Mouse (Mus musculus): ENCODE measurements around the gene Eef2.
A peak's percentile ranks its signal among the peaks of the same experiment; 100 is the strongest.

The Eef2 gene

DNA sequence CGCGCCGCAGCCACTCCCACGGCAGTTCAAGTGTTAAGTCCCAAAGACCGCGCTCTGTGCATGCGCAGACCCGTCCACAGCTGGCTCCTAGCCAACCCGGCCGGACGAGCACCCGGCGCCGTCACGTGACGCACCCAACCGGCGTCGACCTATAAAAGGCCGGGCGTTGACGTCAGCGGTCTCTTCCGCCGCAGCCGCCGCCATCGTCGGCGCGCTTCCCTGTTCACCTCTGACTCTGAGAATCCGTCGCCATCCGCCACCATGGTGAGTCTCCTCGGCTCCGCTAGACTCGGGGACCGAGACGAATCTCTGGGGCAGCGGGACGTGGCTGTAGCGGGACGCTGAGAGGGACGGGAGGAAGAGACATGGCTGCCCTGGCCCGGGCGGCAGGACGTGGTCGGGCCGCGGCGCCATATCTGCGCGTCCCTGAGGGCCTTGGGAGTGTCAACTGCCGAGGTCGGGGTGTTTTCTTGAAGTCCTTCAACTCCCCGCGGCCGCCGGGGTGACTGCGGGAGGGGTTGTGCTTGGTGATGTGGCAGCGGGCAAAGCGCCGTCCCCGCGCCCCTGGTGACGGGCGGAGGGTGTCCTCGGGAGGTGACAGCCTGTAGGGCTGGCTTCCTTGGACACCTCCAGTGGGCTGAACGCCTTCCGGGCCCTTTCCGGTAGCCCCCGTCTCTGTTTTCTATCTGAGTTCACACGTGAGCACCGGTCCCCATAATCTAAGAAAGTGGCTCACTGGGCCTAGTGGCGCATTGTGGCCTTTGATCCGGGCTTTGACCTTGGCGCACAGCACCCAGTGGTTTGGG, at the start of gene Eef2:
Eef2 (plus strand) TSS at position 166 of the 806 bp plus-strand sequence.
- peak; percentile 98 for DNase-seq (ENCODE audit: low read depth, low spot score)

DNA sequence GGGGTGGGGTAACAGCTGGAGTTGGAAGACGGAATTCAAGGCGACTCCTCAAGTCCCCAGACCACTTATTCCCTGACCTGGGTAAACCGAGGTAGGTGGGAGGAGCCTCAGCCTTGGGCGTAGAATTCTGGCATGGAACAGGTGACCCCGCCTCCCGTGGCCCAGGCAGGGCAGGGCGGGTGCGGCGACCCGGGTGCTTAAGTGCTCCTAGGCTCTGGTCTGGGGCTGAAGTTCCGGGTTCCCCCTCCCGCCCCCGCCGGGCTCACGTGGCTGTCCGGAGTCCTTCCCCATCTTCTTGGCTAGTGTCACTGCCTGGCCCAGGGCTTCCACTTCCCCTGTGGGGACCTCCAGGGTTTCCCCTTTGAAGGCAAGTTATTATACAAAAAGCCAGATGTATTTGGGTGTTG, 42.2 kb upstream of the Eef2 start:
- no peak for DNase-seq (ENCODE audit: low read depth, low spot score)

DNA sequence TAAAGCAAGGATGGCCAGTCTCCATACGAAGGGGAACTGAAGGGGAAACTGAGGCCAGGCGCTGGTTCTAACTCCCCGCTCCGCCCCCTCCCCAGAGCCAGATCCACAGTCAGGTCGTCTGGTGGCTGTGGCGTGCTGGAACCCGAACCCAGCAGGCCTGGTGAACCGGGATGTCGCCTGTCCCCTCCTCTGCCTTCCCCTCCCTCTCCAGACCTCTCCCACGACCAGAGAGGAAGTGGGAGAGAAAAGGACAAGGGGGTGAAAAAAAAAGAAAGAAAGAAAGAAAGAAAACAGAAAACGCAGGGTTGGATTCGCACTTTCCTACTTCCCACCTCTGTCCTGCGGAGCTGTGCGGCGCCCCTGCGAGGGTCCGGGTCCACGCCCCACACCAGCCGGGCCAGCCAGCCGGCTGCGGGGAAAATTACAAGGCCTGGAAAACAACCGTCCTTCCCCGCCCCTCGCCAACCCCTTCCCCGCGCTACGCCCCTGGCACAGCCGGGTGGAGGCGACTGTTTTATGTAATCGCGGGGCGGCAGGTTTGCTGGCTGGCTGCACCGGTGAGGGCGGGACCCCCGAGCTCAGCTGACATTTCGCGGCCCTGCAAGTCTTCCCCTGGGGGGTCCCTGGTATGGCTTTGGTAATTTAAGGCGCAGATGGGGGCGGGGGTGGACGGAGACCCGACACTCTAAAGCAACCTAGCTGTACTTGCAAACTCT, 41.3 kb upstream of the Eef2 start, which contains the start of gene Zbtb7a:
Zbtb7a (plus strand) TSS at position 255 of the 716 bp plus-strand sequence.
- DNase-seq (ENCODE audit: low read depth, low spot score) = no peak

DNA sequence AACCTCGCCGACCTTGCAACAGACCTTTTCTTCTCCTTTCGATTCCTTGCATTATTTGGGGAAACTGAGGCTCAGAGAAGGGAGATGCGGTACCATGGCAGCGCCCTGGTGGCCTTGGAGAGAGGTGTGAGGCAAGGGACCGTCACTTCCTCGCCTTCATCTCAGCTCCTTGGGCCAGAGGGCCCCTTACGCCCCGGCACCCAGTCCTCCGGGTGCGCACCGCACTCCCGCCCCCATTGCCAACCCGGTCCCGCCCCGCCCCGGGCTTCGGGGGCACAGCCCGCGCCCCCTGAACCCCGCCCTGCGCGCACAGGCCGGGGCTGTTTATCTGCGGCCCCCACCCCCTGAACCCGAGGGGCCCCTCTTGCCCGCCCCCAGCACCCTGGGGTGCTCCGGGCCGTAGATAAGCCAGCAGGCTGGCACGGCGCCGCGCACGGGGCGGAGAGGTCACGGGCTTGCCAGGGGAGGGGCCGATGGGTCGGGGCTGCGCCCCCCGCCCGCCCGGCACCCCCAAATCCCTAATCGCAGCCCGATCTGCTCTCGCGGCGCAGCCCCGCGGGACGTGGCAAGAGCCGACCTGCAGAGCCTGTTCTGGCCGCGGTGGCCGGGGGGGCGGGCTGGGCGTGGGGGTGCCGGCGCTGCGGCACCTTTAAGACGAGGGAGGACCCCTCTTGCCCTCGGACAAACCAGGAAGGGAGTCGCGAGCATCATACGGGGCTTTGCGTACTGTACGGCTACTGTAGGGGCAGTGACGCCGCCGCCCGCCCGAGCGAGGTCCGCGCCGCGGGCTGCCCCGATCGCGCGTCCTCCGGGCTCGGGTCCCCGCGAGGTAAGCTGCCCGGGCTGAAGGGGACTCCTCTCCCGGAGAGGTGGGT, 40.4 kb upstream of the Eef2 start:
- peak; percentile 60 for DNase-seq (ENCODE audit: low read depth, low spot score)

DNA sequence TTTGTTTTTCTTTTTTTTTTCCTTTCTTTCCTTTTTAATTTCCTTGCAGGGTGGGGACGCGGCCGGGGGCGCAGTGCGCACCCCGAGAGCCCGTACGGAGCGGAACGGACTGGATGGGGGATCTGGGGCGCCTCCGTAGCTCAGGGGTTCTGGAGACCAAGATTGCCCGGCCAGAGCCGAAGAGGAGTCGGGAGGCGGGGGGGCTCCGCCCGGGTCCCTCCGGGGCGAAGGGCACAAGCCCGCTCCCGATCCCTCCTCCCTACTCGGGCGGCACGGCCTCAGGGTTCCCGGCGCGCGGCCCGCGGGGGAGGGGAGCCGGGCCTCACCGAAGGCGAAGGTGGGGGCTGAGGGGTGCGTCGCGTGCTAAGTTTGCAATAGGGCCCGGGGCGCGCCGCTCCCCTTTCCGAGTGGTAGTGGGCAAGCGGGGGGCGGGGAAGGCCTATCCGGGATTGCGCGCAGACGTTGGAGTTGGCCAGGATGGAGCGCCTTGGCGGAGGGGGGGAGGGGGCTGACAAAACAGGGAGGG, 39.7 kb upstream of the Eef2 start:
- no peak for DNase-seq (ENCODE audit: low read depth, low spot score)

DNA sequence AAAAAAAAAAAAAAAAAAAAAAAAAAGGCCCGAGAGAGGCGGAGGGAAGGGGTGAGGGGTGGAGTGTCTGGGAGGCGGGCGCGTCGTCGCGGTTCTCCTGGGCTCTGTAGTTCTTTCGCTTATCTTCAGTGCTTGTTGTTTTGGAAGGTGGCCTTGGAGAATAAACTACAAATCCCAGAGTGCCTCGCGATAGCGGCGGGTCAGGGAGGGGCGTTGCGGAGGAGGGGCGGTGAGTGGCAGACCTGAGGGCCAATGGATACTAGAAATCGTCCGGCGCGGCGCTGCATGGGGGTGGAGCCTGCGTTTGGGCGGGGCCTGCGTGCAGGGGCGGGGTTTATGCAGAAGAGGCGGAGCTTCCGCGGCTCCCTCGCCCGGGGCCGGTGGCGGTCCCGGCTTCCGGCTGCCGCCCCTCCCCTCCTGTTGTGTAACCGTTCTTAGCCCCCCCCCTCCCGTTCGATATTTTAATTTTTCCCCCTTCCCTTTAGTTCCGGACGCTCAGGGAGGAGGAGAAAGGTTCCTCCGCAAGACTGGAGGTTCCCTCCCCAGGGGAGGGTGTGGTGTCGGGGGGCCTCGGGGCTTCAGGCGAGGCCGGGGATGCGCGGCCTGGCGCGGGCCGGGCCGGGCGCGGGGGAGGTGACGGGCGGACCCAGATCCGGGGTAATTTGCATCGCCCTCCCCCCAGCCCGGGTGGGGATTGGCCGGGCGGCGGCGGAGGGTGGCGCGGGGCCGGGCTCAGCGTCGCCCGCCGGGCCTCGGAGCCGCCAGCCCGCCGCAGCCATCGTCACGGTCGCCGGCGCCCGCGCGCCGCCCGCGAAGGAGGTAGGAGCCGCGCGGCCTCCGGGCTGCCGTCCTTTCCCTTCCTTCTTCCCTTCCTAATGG, 38.9 kb upstream of the Eef2 start:
- peak; percentile 99 for DNase-seq (ENCODE audit: low read depth, low spot score)

DNA sequence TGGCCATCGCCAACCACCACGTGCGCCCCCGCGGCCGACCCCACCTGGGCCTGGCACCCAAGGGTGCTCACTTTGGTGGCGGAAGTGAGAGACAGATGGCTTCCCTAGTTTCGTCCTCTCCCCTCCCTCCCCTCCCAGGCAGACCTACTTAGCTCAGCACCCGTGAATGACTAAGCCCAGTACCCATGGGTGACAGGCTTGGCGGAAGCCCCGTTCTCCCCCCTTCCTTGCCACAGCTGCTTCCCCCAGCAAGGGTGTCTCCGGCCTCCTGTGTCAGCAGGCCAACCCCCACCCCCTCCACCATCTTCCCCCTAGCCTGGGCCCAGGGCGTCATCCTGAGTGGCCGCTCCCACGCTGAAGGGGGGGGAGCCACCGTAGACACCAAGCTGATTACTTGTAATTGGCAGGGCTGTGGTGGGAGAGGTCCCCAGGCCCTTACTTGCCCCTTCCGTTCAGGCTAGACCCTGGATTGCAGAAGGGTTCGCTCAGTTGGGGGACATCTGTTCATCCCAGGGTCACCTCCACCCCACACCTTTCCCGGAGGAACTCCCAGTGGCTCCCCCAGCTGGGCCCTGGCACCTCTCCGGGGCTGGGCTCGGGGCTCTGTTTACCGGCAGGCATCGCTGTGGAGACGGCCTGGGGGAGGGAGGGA, 38.2 kb upstream of the Eef2 start:
- DNase-seq (ENCODE audit: low read depth, low spot score) = no peak

DNA sequence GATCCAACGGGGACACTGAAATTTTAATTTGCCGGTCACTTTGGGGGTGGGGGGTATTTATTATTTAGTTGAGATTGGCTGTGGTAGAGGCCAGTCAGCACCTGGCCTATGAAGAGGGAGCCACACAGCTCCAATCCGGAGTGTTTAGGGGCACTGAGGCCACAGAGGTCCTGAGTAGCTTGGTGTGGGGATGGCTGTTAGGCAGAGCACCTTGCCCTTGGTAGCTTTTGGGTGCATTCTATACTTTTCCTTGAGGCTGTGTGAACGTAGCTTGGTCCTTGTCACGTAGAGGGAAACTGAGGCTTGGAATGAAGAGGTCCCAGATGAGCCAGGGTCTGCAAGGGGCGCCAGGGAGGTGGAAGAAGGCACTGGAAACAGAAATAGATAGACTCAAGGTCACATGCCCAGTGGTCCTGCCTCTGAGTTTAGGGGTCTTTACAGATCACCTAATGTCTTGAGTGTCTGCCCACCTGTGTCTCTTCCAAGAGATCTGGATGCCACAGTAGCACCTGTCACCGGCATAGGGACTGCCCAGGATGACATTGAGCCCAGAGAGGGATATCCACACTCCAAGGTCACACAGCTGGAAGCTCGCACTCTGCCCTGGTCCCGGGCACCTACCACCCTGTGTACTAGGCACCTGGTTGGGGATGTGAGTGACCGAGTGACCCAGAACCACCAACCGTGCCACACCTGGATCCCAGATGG, 37.5 kb upstream of the Eef2 start:
- DNase-seq (ENCODE audit: low read depth, low spot score) = no peak

DNA sequence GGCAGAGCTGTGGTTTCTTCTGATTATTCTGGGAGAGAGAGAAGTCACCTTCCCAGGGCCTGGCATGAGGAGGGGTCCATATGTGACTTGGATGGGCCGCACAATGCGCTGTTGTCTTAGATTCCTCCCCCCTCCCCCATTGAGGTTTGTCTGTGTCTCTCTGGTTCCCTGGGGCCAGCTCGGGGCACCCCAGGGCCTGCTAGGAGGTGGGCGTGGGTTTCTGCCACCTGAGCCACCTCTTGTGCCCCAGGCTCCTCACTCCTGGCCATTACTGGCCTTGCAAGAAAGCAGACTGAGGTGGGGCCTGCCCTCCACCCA, 36.9 kb upstream of the Eef2 start:
- no peak for DNase-seq (ENCODE audit: low read depth, low spot score)

DNA sequence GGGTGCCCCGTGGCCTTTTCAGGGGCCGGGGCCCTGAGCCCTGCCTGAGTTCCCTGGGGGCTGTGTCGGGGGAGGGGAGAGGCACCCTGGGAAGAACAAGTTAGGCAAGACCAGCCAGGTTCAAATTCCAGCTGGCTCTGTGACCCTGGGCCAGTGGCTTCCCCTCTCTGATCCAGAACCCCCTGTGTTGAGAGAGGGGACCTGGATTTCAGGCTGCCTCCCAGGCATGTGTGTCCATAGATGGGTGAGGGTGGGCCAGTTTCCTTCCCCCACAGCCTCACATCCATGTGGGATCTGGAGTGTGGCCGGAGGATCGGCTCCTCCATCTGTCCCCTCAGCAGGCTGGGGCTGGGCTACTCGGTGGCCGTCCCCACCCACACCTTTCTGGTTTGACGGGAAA, 36.4 kb upstream of the Eef2 start:
- DNase-seq (ENCODE audit: low read depth, low spot score) = no peak

DNA sequence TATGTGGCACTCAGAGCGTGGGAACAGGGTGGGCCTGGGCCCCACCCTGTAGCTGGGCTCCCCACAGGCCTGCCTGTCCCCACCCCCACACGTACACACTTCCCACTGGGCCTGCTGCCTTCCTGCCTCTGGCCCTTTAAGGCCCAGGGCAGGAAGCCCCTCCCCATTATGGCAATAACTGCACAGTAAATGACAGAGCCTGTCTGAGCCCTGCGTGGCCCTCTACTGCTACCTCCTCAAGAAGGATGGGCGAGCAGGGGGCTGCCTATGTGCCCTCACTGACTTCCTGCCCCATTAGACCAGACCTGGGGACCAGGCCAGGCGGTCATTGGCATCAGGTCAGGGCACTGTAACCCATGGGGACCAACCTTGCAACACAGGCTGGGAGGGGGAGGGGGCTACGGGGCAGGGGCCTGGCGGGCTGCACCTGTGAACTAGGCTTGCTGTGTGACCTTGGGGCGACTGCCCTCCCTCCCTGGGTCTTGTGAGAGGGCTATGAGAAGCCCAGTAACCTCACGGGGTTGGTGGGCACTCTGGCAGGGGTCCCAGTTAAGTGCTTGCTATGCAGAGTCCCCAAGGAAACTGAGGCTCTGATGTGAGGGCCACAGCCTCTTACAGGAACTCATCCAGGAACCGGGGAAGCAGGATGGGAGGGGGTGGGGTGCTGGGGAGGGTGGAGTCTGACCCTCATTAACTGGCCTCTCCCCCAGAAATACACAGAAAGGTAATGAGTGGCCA, 35.5 kb upstream of the Eef2 start:
- no peak for DNase-seq (ENCODE audit: low read depth, low spot score)

DNA sequence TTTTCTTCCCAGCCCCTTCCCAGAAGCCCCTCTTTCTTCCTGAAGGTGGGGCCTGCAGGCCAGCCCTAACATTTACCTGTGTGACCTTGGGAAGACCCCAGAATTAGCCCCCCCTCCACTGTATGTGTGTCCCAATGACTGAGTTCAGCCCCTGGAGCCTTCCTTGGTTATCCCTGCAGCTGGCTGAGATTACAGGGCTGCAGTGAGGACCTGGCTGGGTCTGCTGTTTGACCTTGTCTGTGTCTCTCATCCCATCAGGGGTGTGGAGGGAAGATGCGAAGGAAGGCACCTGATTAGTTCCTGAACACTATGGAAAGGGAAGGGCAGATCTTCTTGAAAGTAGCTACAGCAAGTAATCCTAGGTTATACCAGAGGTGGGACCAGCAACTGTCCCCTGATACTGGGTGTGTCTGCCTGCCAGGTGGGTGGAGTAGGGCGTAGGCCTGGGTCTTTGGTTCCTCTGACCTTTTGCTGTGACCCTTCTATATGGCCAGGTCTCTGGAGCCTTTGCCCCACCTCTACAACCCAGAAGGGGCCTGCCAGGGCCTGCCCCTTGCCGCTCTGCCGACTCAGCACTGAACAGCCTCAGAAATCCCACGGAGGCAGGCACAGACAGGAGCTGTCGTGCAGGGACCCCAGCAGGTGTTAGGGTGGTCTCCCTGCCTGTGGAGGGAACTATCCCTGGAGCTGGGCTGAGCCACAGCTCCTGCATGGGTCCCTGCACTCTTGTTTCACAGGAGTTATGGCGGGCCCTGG, 34.8 kb upstream of the Eef2 start:
- no peak for DNase-seq (ENCODE audit: low read depth, low spot score)

DNA sequence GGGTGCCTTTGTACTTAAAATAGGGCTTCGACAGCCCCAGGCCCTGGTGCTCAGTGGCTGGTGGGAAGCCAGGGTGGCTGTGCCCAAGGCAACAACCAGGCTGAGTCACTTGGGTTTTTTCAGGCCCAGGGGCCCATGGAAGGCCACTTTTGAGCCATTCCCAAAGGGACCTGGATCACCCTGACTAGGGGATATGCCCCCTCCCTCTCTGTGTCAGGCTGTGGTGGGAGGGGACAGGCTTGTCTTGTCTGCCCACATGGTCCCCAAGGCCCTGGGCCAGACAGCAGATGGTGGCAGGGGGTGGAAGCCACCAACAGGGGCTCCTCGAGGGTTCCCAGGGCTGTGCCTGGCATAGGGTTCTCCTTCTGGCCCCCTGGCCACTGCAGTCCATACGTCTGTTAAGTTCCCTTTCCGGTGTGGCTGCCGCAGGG, 33.9 kb upstream of the Eef2 start:
- DNase-seq (ENCODE audit: low read depth, low spot score) = no peak

DNA sequence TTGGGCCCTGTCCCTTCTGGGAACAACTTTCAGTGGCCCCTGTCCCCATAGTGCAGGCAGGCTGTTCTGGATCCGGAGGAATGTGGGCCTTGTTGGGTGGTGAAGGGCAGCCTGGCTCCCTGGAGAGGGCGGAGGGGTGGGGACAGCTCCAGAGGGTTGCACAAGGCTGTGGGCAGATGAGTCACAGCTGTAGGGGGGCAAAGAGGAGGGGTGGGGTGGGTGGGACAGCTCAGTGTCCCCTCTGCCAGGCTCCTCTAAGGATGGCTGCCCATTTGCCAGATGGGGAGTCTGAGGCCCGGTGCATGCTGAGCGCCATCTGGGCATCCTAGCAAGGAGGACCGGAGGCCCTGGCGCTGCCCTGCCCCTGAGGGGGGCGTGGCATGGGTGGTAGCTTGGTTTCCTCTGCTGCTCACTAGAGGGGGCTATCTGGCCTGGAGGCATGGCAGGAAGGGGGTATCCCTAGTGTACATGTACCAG, 33.2 kb upstream of the Eef2 start:
- no peak for DNase-seq (ENCODE audit: low read depth, low spot score)

DNA sequence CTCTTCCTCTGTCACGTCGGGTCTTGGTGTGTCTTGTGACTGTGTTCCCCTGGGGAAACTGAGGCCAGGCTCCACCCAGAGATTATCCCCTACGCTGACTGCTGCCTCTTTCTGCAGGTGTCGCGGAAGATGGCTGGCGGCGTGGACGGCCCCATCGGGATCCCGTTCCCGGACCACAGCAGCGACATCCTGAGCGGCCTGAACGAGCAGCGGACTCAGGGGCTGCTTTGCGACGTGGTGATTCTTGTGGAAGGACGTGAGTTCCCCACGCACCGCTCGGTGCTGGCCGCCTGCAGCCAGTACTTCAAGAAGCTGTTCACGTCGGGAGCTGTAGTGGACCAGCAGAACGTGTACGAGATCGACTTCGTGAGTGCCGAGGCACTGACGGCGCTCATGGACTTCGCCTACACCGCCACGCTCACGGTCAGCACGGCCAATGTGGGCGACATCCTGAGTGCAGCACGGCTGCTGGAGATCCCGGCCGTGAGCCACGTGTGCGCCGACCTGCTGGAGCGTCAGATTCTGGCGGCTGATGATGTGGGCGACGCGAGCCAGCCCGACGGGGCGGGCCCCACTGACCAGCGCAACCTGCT, 32.5 kb upstream of the Eef2 start:
- no peak for DNase-seq (ENCODE audit: low read depth, low spot score)

DNA sequence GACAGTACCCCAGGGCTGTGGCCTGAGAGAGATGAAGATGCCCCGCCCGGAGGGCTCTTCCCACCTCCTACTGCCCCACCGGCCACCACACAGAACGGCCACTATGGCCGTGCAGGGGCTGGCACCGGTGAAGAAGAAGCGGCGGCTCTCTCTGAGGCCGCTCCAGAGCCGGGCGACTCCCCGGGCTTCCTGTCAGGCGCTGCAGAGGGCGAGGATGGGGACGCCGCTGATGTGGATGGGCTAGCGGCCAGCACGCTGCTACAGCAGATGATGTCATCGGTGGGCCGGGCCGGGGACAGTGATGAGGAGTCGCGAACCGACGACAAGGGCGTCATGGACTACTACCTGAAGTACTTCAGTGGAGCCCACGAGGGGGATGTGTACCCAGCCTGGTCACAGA, 31.8 kb upstream of the Eef2 start:
- no peak for DNase-seq (ENCODE audit: low read depth, low spot score)

DNA sequence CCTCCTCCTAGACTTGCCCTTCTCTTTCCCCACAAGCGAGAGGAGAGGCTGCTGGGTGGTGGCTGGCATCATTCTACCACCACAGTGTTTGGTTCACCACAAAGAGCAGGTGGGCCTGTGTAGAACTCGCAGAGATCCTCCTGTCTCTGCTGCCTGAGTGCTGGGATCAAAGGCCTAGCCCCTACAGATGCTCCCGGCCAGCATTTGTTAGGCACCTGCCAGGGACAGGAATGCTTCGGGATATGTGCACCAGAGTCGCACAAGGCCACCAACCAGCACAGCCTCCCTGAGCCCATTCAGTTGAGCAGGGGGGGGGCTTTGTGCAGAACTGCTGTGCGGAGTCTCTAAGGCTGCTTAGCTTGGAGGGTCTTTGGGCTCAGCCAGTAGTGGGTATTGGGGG, 31.1 kb upstream of the Eef2 start:
- DNase-seq (ENCODE audit: low read depth, low spot score) = no peak

DNA sequence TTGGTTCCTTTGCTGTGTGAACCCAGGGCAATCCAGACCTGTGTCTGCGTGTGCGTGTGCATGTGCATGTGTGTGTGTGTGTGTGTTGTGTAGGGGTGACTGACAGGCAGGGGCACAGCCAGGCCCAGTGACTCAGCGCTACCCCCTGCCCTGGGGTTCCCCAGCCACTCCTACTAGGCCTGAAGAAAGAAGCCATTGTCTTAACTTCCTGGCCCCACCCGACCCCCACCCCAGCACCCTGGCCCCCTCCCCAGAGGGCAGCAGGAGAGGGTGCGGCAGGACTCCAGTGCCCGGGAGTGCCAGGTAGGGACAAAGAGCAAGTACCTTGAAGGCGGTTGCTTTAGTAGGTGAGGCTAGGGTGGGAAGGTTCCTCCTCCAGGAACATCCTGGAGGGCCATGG, 30.7 kb upstream of the Eef2 start:
- no peak for DNase-seq (ENCODE audit: low read depth, low spot score)

Data from forelimb bud, embryonic 11.5 days (tissue).